Mouse (Mus musculus): ENCODE results near the gene Wrap53. TPM values are rescaled to one million over a fixed set of nuclear protein-coding genes. Genes with fewer than 3 reads are reported as not detected.

The Wrap53 gene
- polyA plus RNA-seq, 1 experiment from 2014 or later, result 14.3 TPM

DNA sequence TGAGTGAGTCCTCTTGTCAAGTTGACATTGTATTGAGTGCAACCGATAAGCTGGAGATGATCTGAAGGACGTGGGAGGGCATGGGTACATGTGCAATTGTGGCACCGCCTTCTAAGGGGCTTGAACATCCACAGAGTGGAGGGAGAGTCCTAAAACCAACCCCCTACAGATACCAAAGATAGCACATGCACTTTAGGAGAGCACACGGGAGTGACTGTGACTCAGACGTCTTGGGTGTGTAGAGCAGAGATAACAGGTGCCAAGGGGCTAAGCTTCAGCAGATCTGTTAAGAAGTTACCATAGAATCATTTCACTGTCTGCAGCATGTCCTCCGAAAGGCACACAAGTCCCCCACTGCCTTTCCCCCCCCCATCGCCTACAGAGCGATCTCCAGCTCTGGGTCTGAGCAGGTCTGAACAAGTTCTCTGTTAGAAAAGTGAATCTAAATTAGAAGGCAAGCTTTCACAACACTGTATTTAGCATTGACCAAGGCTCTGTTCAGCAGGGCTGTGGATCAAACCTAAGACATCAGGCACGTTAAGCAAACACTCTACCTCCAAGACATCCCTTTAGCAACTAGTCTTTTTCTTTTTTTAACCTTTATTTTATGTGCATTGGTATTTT, 58.4 kb downstream of the Wrap53 start:
- no peaks in the 10 kb centered on the region for H3K36me3 ChIP-seq (ENCODE audit: control insufficient read depth, insufficient read depth, low read length)
- H3K27me3 ChIP-seq (ENCODE audit: control insufficient read depth, insufficient read depth, low read length), result peaks cover 3% of the 10 kb centered on the region; the same call in 1 of the 2 replicates
- no peak overlapping the region for H3K9ac ChIP-seq (ENCODE audit: low read length)
- H3K4me1 ChIP-seq (ENCODE audit: control insufficient read depth in 2 of 2, insufficient read depth in 2 of 2, low read length in 2 of 2), result peaks cover 10% of the 10 kb centered on the region in 2 experiments; a peak in 3 of 4 replicates
- H3K9me3 ChIP-seq (ENCODE audit: control insufficient read depth, low read length), result no peaks in the 10 kb centered on the region
- 59% methylated on average over 9 of the region's 9 CpGs for WGBS
- H3K27ac ChIP-seq (replicated peaks in 1 of 2; ENCODE audit: control insufficient read depth in 1 of 2, insufficient read depth in 1 of 2, low read depth in 2 of 2, low read length in 2 of 2), result no peak overlapping the region
- no peak for ATAC-seq (ENCODE audit: insufficient number of reproducible peaks, insufficient read depth, low FRiP score, low read depth)
- no peak overlapping the region for H3K4me3 ChIP-seq (ENCODE audit: control insufficient read depth in 1 of 2, insufficient read depth in 1 of 2, low read depth in 1 of 2, low read length in 2 of 2)
- H3K4me2 ChIP-seq (ENCODE audit: low read length), result no peak overlapping the region

DNA sequence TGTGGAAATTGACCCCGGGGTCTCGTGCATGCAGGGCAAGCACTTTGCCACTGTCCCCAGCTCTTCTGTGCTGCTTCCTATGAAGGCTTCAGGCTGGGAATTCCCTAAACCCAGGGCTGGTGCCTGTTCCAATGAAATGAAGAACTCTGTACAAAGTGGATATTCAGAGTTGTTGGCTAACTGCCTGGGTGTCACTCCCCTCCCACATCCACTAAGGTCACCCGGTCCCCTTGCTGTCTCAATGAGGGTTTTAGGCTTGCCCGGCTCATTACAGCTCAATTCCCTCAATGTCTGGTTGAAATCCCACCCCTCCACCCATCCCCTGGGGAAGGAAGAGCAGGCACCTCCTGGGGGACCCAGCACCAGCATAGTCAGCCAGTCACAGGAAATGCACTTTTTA, 60.1 kb downstream of the Wrap53 start:
- H3K4me3 ChIP-seq (ENCODE audit: control insufficient read depth in 1 of 2, insufficient read depth in 1 of 2, low read depth in 1 of 2, low read length in 2 of 2), result no peak overlapping the region
- H3K9ac ChIP-seq (ENCODE audit: low read length), result no peak overlapping the region
- no peaks in the 10 kb centered on the region for H3K9me3 ChIP-seq (ENCODE audit: control insufficient read depth, low read length)
- H3K4me2 ChIP-seq (ENCODE audit: low read length), result no peak overlapping the region
- H3K36me3 ChIP-seq (ENCODE audit: control insufficient read depth, insufficient read depth, low read length), result no peaks in the 10 kb centered on the region
- H3K27me3 ChIP-seq (ENCODE audit: control insufficient read depth, insufficient read depth, low read length), result peaks cover 9% of the 10 kb centered on the region; the same call in 1 of the 2 replicates
- H3K4me1 ChIP-seq (ENCODE audit: control insufficient read depth in 2 of 2, insufficient read depth in 2 of 2, low read length in 2 of 2), result peaks cover 10% of the 10 kb centered on the region in 2 experiments; a peak in 3 of 4 replicates
- WGBS, result 58% methylated on average over 4 of the region's 4 CpGs
- H3K27ac ChIP-seq (replicated peaks in 1 of 2; ENCODE audit: control insufficient read depth in 1 of 2, insufficient read depth in 1 of 2, low read depth in 2 of 2, low read length in 2 of 2), result no peak overlapping the region
- no peak for ATAC-seq (ENCODE audit: insufficient number of reproducible peaks, insufficient read depth, low FRiP score, low read depth)

DNA sequence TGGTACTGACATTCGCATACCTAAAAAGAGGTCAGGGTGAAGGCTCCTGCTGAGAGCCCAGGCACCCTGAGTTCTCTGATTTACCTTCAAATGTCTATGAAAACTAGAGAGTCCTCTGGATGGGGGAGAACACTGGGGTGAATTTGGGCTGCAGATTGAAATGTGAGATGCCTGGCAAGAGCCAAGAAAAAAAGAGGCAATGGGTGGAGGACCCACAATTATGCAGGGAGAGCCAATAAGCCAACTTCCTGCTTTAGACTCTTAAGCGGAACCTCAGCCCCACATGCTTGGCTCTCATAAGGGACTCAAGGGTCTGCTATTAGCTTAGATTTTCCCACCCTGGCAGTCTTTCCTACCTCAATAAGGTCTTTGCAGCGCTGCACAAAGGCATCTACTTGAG, 63.4 kb downstream of the Wrap53 start:
- Histone ChIP-seq H3K4me2 (ENCODE audit: low read length) (no peak overlapping the region), H3K27me3 (ENCODE audit: control insufficient read depth, insufficient read depth, low read length) (peaks cover 9% of the 10 kb centered on the region; the same call in 1 of the 2 replicates), H3K4me3 (ENCODE audit: control insufficient read depth in 1 of 2, insufficient read depth in 1 of 2, low read depth in 1 of 2, low read length in 2 of 2) (no peak overlapping the region), H3K27ac (replicated peaks in 1 of 2; ENCODE audit: control insufficient read depth in 1 of 2, insufficient read depth in 1 of 2, low read depth in 2 of 2, low read length in 2 of 2) (no peak overlapping the region), H3K36me3 (ENCODE audit: control insufficient read depth, insufficient read depth, low read length) (no peaks in the 10 kb centered on the region), H3K9me3 (ENCODE audit: control insufficient read depth, low read length) (no peaks in the 10 kb centered on the region), H3K4me1 (ENCODE audit: control insufficient read depth in 2 of 2, insufficient read depth in 2 of 2, low read length in 2 of 2) (peaks cover 12 to 14% of the 10 kb centered on the region in 2 experiments), H3K9ac (ENCODE audit: low read length) (no peak overlapping the region)
- ATAC-seq (ENCODE audit: insufficient number of reproducible peaks, insufficient read depth, low FRiP score, low read depth), result no peak
- WGBS, result 64% methylated on average over 3 of the region's 3 CpGs

DNA sequence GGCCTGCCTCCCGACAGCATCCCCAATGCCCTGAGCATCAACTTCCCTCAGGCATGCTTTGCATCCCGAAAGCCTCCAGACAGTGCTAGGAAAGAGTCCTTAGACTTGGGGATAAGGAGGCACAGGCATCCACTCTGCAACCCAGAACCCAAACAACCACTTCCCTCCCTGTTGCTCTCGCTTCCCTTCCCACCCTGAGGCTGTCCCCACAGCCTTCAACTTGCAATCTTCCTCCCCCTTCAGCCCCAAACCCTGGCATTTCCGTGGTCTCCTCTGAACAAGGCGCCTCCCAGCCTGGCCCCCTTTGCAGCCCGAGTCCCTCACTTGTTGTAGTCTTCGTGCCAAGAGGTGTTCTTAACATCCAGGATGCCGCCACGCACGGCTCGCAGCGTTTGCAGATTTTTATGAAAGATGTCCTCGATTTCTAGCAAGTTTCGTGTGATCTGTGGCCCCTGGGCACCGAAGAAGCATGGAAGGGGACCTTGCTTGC, 63.9 kb downstream of the Wrap53 start:
- WGBS, result 66% methylated on average over 15 of the region's 15 CpGs
- Histone ChIP-seq H3K9me3 (ENCODE audit: control insufficient read depth, low read length) (no peaks in the 10 kb centered on the region), H3K4me3 (ENCODE audit: control insufficient read depth in 1 of 2, insufficient read depth in 1 of 2, low read depth in 1 of 2, low read length in 2 of 2) (no peak overlapping the region), H3K27me3 (ENCODE audit: control insufficient read depth, insufficient read depth, low read length) (peaks cover 9% of the 10 kb centered on the region; the same call in 1 of the 2 replicates), H3K27ac (replicated peaks in 1 of 2; ENCODE audit: control insufficient read depth in 1 of 2, insufficient read depth in 1 of 2, low read depth in 2 of 2, low read length in 2 of 2) (no peak overlapping the region), H3K4me2 (ENCODE audit: low read length) (no peak overlapping the region), H3K36me3 (ENCODE audit: control insufficient read depth, insufficient read depth, low read length) (no peaks in the 10 kb centered on the region), H3K9ac (ENCODE audit: low read length) (no peak overlapping the region), H3K4me1 (ENCODE audit: control insufficient read depth in 2 of 2, insufficient read depth in 2 of 2, low read length in 2 of 2) (peaks cover 16% of the 10 kb centered on the region in 2 experiments)
- no peak for ATAC-seq (ENCODE audit: insufficient number of reproducible peaks, insufficient read depth, low FRiP score, low read depth)

DNA sequence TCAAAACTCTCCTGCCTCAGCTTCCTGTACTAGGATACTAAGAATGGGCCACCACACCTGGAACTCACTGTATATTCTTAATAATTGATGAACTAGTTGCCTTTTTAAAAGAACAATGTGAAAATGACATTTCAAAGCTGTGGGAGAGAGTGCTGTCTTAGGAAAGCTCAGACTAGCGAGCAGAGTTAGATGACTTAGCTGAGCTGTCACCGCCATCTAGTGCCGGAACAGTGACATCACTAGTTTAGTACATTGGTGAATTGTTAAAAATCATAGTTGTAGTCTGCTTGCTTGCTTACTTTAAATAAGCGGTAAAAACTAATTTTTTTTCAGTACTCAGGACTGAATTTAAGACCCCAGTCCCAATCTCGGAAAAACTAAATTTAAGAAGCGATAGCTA, 66.2 kb downstream of the Wrap53 start:
- Histone ChIP-seq H3K27ac (replicated peaks in 1 of 2; ENCODE audit: control insufficient read depth in 1 of 2, insufficient read depth in 1 of 2, low read depth in 2 of 2, low read length in 2 of 2) (no peak overlapping the region), H3K4me2 (ENCODE audit: low read length) (no peak overlapping the region), H3K4me1 (ENCODE audit: control insufficient read depth in 2 of 2, insufficient read depth in 2 of 2, low read length in 2 of 2) (peaks cover 11 to 17% of the 10 kb centered on the region in 2 experiments), H3K4me3 (ENCODE audit: control insufficient read depth in 1 of 2, insufficient read depth in 1 of 2, low read depth in 1 of 2, low read length in 2 of 2) (no peak overlapping the region), H3K9ac (ENCODE audit: low read length) (no peak overlapping the region), H3K9me3 (ENCODE audit: control insufficient read depth, low read length) (no peaks in the 10 kb centered on the region), H3K27me3 (ENCODE audit: control insufficient read depth, insufficient read depth, low read length) (peaks cover 9% of the 10 kb centered on the region; the same call in 1 of the 2 replicates), H3K36me3 (ENCODE audit: control insufficient read depth, insufficient read depth, low read length) (no peaks in the 10 kb centered on the region)
- no peak for ATAC-seq (ENCODE audit: insufficient number of reproducible peaks, insufficient read depth, low FRiP score, low read depth)
- WGBS, result 4% methylated on average over 6 of the region's 6 CpGs

Other genes with a start within 250 kb of the Wrap53 start
- gene Rnf227, start 239.8 kb downstream of the Wrap53 start, polyA plus RNA-seq (2014; fragmentation: Nextera tagmentation; extraction: Ambion mirVana), result 6.6 and 7.3 TPM in 2 replicates
- 16.5 TPM in 2 replicates for gene Chd3, start 210.8 kb downstream of the Wrap53 start, polyA plus RNA-seq (2014; fragmentation: Nextera tagmentation; extraction: Ambion mirVana)
- 158 and 174 TPM in 2 replicates for gene Naa38, start 184.8 kb downstream of the Wrap53 start, polyA plus RNA-seq (2014; fragmentation: Nextera tagmentation; extraction: Ambion mirVana)
- gene Cyb5d1, start 184.6 kb downstream of the Wrap53 start, polyA plus RNA-seq (2014; fragmentation: Nextera tagmentation; extraction: Ambion mirVana), result 19.9 and 22.1 TPM in 2 replicates
- 43.1 and 46.7 TPM in 2 replicates for gene Tmem88, start 182.0 kb downstream of the Wrap53 start, polyA plus RNA-seq (2014; fragmentation: Nextera tagmentation; extraction: Ambion mirVana)
- 18.0 and 22.0 TPM in 2 replicates for gene Kdm6b, start 166.6 kb downstream of the Wrap53 start, polyA plus RNA-seq (2014; fragmentation: Nextera tagmentation; extraction: Ambion mirVana)
- 0.13 and 0.36 TPM in 2 replicates for gene Dnah2, start 31.1 kb downstream of the Wrap53 start, polyA plus RNA-seq (2014; fragmentation: Nextera tagmentation; extraction: Ambion mirVana)
- gene Efnb3, start 20.1 kb downstream of the Wrap53 start, polyA plus RNA-seq (2014; fragmentation: Nextera tagmentation; extraction: Ambion mirVana), result 14.2 and 20.4 TPM in 2 replicates
- 71.2 and 71.9 TPM in 2 replicates for gene Trp53, start 104 bp upstream of the Wrap53 start, polyA plus RNA-seq (2014; fragmentation: Nextera tagmentation; extraction: Ambion mirVana)
- gene Atp1b2, start 25.7 kb upstream of the Wrap53 start, polyA plus RNA-seq (2014; fragmentation: Nextera tagmentation; extraction: Ambion mirVana), result 31.5 and 33.8 TPM in 2 replicates
- gene Shbg, start 37.6 kb upstream of the Wrap53 start, polyA plus RNA-seq (2014; fragmentation: Nextera tagmentation; extraction: Ambion mirVana), result not detected in 2 replicates
- gene Sat2, start 41.8 kb upstream of the Wrap53 start, polyA plus RNA-seq (2014; fragmentation: Nextera tagmentation; extraction: Ambion mirVana), result 16.2 and 17.9 TPM in 2 replicates
- gene Fxr2, start 52.7 kb upstream of the Wrap53 start, polyA plus RNA-seq (2014; fragmentation: Nextera tagmentation; extraction: Ambion mirVana), result 24.2 and 25.8 TPM in 2 replicates
- gene Sox15, start 75.1 kb upstream of the Wrap53 start, polyA plus RNA-seq (2014; fragmentation: Nextera tagmentation; extraction: Ambion mirVana), result not detected in 2 replicates
- gene Mpdu1, start 82.4 kb upstream of the Wrap53 start, polyA plus RNA-seq (2014; fragmentation: Nextera tagmentation; extraction: Ambion mirVana), result 14.9 and 29.1 TPM in 2 replicates
- gene Cd68, start 85.9 kb upstream of the Wrap53 start, polyA plus RNA-seq (2014; fragmentation: Nextera tagmentation; extraction: Ambion mirVana), result 12.1 and 14.4 TPM in 2 replicates
- 313 and 403 TPM in 2 replicates for gene Eif4a1, start 92.2 kb upstream of the Wrap53 start, polyA plus RNA-seq (2014; fragmentation: Nextera tagmentation; extraction: Ambion mirVana)
- gene Senp3, start 101.8 kb upstream of the Wrap53 start, polyA plus RNA-seq (2014; fragmentation: Nextera tagmentation; extraction: Ambion mirVana), result 43.2 and 59.4 TPM in 2 replicates
- 0.24 and 0.63 TPM in 2 replicates for gene Tnfsf13, start 105.5 kb upstream of the Wrap53 start, polyA plus RNA-seq (2014; fragmentation: Nextera tagmentation; extraction: Ambion mirVana)
- gene Tnfsf12, start 115.6 kb upstream of the Wrap53 start, polyA plus RNA-seq (2014; fragmentation: Nextera tagmentation; extraction: Ambion mirVana), result 7.7 and 10.3 TPM in 2 replicates
- 2.5 and 6.8 TPM in 2 replicates for gene Tnfsfm13, start 115.8 kb upstream of the Wrap53 start, polyA plus RNA-seq (2014; fragmentation: Nextera tagmentation; extraction: Ambion mirVana)
- 19.9 and 20.1 TPM in 2 replicates for gene Polr2a, start 178.4 kb upstream of the Wrap53 start, polyA plus RNA-seq (2014; fragmentation: Nextera tagmentation; extraction: Ambion mirVana)
- gene Slc35g3, start 181.7 kb upstream of the Wrap53 start, polyA plus RNA-seq (2014; fragmentation: Nextera tagmentation; extraction: Ambion mirVana), result 0.13 TPM in 1 of 2 replicates, not detected in the other
- 3.7 TPM in 2 replicates for gene Zbtb4, start 185.7 kb upstream of the Wrap53 start, polyA plus RNA-seq (2014; fragmentation: Nextera tagmentation; extraction: Ambion mirVana)
- 5.5 and 5.8 TPM in 2 replicates for gene Chrnb1, start 215.7 kb upstream of the Wrap53 start, polyA plus RNA-seq (2014; fragmentation: Nextera tagmentation; extraction: Ambion mirVana)
- 2.0 and 2.1 TPM in 2 replicates for gene Fgf11, start 221.6 kb upstream of the Wrap53 start, polyA plus RNA-seq (2014; fragmentation: Nextera tagmentation; extraction: Ambion mirVana)
- gene Tmem102, start 225.4 kb upstream of the Wrap53 start, polyA plus RNA-seq (2014; fragmentation: Nextera tagmentation; extraction: Ambion mirVana), result 1.7 and 1.8 TPM in 2 replicates
- not detected in 2 replicates for gene Gm39566, start 235.0 kb upstream of the Wrap53 start, polyA plus RNA-seq (2014; fragmentation: Nextera tagmentation; extraction: Ambion mirVana)
- gene Spem2, start 238.2 kb upstream of the Wrap53 start, polyA plus RNA-seq (2014; fragmentation: Nextera tagmentation; extraction: Ambion mirVana), result not detected in 2 replicates
- not detected in 2 replicates for gene Spem1, start 241.9 kb upstream of the Wrap53 start, polyA plus RNA-seq (2014; fragmentation: Nextera tagmentation; extraction: Ambion mirVana)

All from heart, embryonic 14.5 days (tissue).